Mouse (Mus musculus): ENCODE data around the gene Tmem35b. TPM values are rescaled to one million over a fixed set of nuclear protein-coding genes. Genes with fewer than 3 reads are reported as not detected.

Gene Tmem35b
- polyA plus RNA-seq, 1 experiment from 2014 or later, result 13.0 TPM

GRCm38 (mm10) chr4:127155757-127156156 lies 32.3 kb downstream of the Tmem35b start:
- DNase-seq (ENCODE audit: low spot score), result no peak
- no peak for ATAC-seq
- no peaks in the 10 kb centered on the region for H3K4me1 ChIP-seq (ENCODE audit: control insufficient read depth, insufficient read depth, low read length)
- no peak overlapping the region for H3K27ac ChIP-seq (ENCODE audit: low read depth, low read length)
- H3K36me3 ChIP-seq (ENCODE audit: control insufficient read depth, insufficient read depth, low read length), result no peaks in the 10 kb centered on the region
- 64% methylated on average over 5 of the region's 5 CpGs for WGBS
- H3K4me2 ChIP-seq (ENCODE audit: low read length), result no peak overlapping the region
- H3K4me3 ChIP-seq (ENCODE audit: low read depth, low read length), result no peak overlapping the region
- H3K9me3 ChIP-seq (replicated peaks; ENCODE audit: control insufficient read depth, low read length), result no peaks in the 10 kb centered on the region
- no peak overlapping the region for H3K9ac ChIP-seq (ENCODE audit: low read length)
- no peaks in the 10 kb centered on the region for H3K27me3 ChIP-seq (replicated peaks; ENCODE audit: control insufficient read depth, insufficient read depth, low read length)

DNA sequence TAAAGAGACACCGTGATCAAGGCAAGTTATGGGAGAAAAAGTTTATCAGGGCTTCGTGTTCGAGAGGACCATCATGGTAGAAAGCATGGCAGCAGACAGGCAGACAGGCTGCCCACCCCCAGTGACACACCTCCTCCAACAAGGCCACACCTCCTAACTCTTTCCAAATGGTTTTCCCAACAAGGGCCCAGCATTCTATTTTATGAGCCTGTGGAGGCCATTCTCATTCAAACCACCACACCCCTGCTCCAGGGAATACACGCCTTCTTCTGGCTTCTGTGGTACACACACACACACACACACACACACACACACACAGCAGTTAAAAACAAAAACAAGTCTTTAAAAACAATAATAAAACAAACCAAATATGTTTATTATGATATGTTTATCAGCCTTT lies 34.3 kb downstream of the Tmem35b start:
- H3K9ac ChIP-seq (ENCODE audit: low read length), result no peak overlapping the region
- no peaks in the 10 kb centered on the region for H3K9me3 ChIP-seq (replicated peaks; ENCODE audit: control insufficient read depth, low read length)
- H3K27me3 ChIP-seq (replicated peaks; ENCODE audit: control insufficient read depth, insufficient read depth, low read length), result no peaks in the 10 kb centered on the region
- H3K4me3 ChIP-seq (ENCODE audit: low read depth, low read length), result no peak overlapping the region
- H3K36me3 ChIP-seq (ENCODE audit: control insufficient read depth, insufficient read depth, low read length), result no peaks in the 10 kb centered on the region
- 84% methylated on average over 4 of the region's 4 CpGs for WGBS
- H3K27ac ChIP-seq (ENCODE audit: low read depth, low read length), result no peak overlapping the region
- no peaks in the 10 kb centered on the region for H3K4me1 ChIP-seq (ENCODE audit: control insufficient read depth, insufficient read depth, low read length)
- H3K4me2 ChIP-seq (ENCODE audit: low read length), result no peak overlapping the region
- no peak for DNase-seq (ENCODE audit: low spot score)
- no peak for ATAC-seq

DNA sequence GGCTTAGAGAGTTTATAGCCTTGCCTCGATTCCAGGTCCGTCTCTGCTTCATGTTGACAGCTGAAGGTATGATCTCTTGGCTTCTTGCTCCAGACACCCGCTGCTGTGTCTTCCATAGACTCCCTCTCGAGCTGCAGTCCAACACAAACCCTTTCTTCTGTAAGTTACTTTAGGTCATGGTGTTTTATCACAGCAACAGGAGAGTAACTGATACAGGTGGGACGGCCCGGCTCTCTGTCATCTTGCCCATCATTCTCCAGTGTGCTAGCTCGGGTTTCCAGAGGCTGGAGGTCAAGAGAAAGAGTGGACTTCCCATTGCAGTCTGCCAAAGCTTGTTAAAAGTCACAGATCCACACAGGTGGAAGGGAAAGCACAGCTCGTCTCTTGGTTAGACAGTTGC lies 40.4 kb downstream of the Tmem35b start:
- H3K4me3 ChIP-seq (ENCODE audit: low read depth, low read length), result no peak overlapping the region
- no peak overlapping the region for H3K9ac ChIP-seq (ENCODE audit: low read length)
- WGBS, result 73% methylated on average over 8 of the region's 8 CpGs
- ATAC-seq (no peak), DNase-seq (ENCODE audit: low spot score) (no peak)
- H3K27me3 ChIP-seq (replicated peaks; ENCODE audit: control insufficient read depth, insufficient read depth, low read length), result no peaks in the 10 kb centered on the region; the same call in 1 of the 2 replicates
- no peak overlapping the region for H3K4me2 ChIP-seq (ENCODE audit: low read length)
- H3K27ac ChIP-seq (ENCODE audit: low read depth, low read length), result no peak overlapping the region
- H3K36me3 ChIP-seq (ENCODE audit: control insufficient read depth, insufficient read depth, low read length), result no peaks in the 10 kb centered on the region
- H3K4me1 ChIP-seq (ENCODE audit: control insufficient read depth, insufficient read depth, low read length), result peaks cover 5% of the 10 kb centered on the region; the same call in 1 of the 2 replicates
- no peaks in the 10 kb centered on the region for H3K9me3 ChIP-seq (replicated peaks; ENCODE audit: control insufficient read depth, low read length)

DNA sequence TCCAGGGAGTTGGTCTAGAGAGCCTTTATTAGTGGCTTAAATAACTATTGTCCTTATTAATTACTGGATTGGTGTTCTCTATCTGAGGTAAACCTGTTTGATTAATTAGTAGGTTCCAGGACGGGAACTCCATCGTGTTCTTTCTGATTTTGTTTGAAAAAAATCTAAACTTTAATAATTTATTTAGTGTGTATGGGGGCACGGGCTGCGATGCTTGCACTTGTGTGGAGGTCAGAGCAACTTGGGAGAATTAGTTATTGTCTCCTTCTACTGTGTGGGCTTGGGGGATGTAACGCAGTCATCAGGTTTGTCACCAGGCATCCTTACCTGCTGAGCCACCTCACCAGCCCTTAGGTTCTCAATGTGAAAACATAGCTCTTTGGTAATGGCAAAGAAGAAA lies 43.6 kb downstream of the Tmem35b start:
- Histone ChIP-seq H3K27me3 (replicated peaks; ENCODE audit: control insufficient read depth, insufficient read depth, low read length) (no peaks in the 10 kb centered on the region; the same call in 1 of the 2 replicates), H3K36me3 (ENCODE audit: control insufficient read depth, insufficient read depth, low read length) (no peaks in the 10 kb centered on the region), H3K4me2 (ENCODE audit: low read length) (no peak overlapping the region), H3K4me3 (ENCODE audit: low read depth, low read length) (no peak overlapping the region), H3K9ac (ENCODE audit: low read length) (no peak overlapping the region), H3K27ac (ENCODE audit: low read depth, low read length) (no peak overlapping the region), H3K9me3 (replicated peaks; ENCODE audit: control insufficient read depth, low read length) (no peaks in the 10 kb centered on the region), H3K4me1 (ENCODE audit: control insufficient read depth, insufficient read depth, low read length) (peaks cover 21% of the 10 kb centered on the region)
- DNase-seq (ENCODE audit: low spot score) (no peak), ATAC-seq (no peak)
- WGBS, result 63% methylated on average over 5 of the region's 5 CpGs

- ATAC-seq (no peak), DNase-seq (ENCODE audit: low spot score) (no peak)
- Histone ChIP-seq H3K4me3 (ENCODE audit: low read depth, low read length) (peak overlapping the region; percentile 81; the same call in 1 of the 2 replicates), H3K36me3 (ENCODE audit: control insufficient read depth, insufficient read depth, low read length) (no peaks in the 10 kb centered on the region), H3K9me3 (replicated peaks; ENCODE audit: control insufficient read depth, low read length) (no peaks in the 10 kb centered on the region), H3K9ac (ENCODE audit: low read length) (no peak overlapping the region), H3K27ac (ENCODE audit: low read depth, low read length) (no peak overlapping the region), H3K4me2 (ENCODE audit: low read length) (peak overlapping the region; percentile 97), H3K4me1 (ENCODE audit: control insufficient read depth, insufficient read depth, low read length) (peaks cover 21% of the 10 kb centered on the region), H3K27me3 (replicated peaks; ENCODE audit: control insufficient read depth, insufficient read depth, low read length) (no peaks in the 10 kb centered on the region; the same call in 1 of the 2 replicates)
- 14% methylated on average over 8 of the region's 8 CpGs for WGBS
These were observed 44.2 kb downstream of the Tmem35b start for GRCm38 (mm10) chr4:127167731-127168130.

- H3K27me3 ChIP-seq (replicated peaks; ENCODE audit: control insufficient read depth, insufficient read depth, low read length), result no peaks in the 10 kb centered on the region; the same call in 1 of the 2 replicates
- H3K36me3 ChIP-seq (ENCODE audit: control insufficient read depth, insufficient read depth, low read length), result no peaks in the 10 kb centered on the region
- peak overlapping the region; percentile 88 for H3K9ac ChIP-seq (ENCODE audit: low read length)
- peak overlapping the region; percentile 58 for H3K27ac ChIP-seq (ENCODE audit: low read depth, low read length)
- H3K4me3 ChIP-seq (ENCODE audit: low read depth, low read length), result peak overlapping the region; percentile 81
- under 1% methylated on average over 39 of the region's 39 CpGs for WGBS
- ATAC-seq, result peak; percentile 67
- H3K9me3 ChIP-seq (replicated peaks; ENCODE audit: control insufficient read depth, low read length), result no peaks in the 10 kb centered on the region
- peak; percentile 70 for DNase-seq (ENCODE audit: low spot score)
- peaks cover 21% of the 10 kb centered on the region for H3K4me1 ChIP-seq (ENCODE audit: control insufficient read depth, insufficient read depth, low read length)
- peak overlapping the region; percentile 97 for H3K4me2 ChIP-seq (ENCODE audit: low read length)
These were observed 44.9 kb downstream of the Tmem35b start for GRCm38 (mm10) chr4:127168211-127168913.

DNA sequence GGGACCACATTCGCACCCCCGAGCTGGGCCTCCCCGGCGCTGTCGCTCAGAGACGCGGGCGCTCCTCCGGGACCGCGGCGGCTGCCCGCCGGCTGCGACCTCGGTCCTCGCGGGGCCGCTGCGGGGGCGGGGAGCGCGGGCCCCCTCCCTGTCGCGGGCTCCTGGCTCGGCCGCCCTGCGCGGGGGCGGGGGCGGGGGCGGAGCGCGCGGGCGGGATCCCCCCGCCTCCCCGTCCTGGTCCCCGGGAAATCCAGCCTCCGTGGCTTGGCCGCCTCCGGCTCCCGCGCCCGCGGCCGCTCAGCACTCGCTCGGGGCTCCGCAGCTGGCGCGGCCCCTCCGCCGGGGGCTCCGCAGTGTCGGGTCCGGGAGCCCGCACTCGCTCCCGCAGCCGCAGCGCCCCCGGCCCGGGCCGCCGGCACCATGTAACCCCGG lies 45.4 kb downstream of the Tmem35b start, which contains the start of gene Dlgap3:
Dlgap3 (plus strand) TSS at position 291 of the 432 bp plus-strand sequence.
- Histone ChIP-seq H3K4me2 (ENCODE audit: low read length) (peak within 1 kb of the TSS; percentile 97), H3K27me3 (replicated peaks; ENCODE audit: control insufficient read depth, insufficient read depth, low read length) (no peaks in the 10 kb centered on the region; the same call in 1 of the 2 replicates), H3K27ac (ENCODE audit: low read depth, low read length) (peak within 1 kb of the TSS; percentile 58), H3K9ac (ENCODE audit: low read length) (peak within 1 kb of the TSS; percentile 88), H3K36me3 (ENCODE audit: control insufficient read depth, insufficient read depth, low read length) (no peaks in the 10 kb centered on the region), H3K9me3 (replicated peaks; ENCODE audit: control insufficient read depth, low read length) (no peaks in the 10 kb centered on the region), H3K4me1 (ENCODE audit: control insufficient read depth, insufficient read depth, low read length) (peaks cover 21% of the 10 kb centered on the region), H3K4me3 (ENCODE audit: low read depth, low read length) (peak within 1 kb of the TSS; percentile 81)
- peak; percentile 72 for DNase-seq (ENCODE audit: low spot score)
- ATAC-seq, result peak; percentile 61
- under 1% methylated on average over 27 of the region's 67 CpGs for WGBS

DNA sequence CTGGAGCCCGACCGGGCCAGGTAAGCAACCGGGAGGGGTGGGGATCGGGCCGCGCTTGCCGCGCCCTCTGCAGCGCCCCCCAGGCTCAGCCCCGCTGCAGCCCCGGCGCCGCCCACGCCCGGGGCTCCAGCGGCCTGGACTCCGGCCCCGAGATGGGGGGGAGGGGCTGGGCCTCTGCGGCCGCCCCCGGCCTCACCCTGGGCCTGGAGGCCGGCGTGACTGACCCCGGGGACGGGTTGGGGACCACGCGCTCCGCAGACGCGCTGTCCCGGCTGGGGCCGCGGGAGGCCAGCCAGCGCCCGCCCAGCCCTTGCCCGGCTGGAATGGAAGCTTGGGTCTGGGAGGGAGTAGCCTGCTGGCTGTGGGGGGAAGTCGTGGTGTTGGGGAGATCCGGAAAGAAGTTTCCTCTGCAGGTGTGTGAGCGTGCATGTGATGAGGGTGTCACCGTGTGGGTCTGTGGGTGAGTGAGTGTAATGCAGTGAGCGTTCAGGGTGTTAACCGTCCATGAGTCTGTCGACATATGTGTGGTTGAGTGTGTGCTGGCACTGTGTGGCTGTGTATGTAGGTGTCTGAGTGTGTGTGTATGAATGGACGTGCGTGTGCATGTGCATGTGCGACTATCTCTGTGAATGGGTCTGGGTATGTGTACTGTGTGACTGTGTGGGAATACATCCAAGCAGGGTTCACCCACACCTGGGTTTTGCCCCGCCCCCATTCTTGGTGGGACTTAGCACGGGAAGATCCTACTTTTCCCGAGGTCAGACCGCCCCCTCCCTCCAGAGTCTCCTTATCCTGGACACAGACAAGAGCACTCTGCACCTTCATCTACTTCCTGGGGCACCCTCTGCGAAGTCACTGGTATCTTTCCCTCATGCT lies 46.1 kb downstream of the Tmem35b start:
- no peaks in the 10 kb centered on the region; the same call in 1 of the 2 replicates for H3K27me3 ChIP-seq (replicated peaks; ENCODE audit: control insufficient read depth, insufficient read depth, low read length)
- peak overlapping the region; percentile 81 for H3K4me3 ChIP-seq (ENCODE audit: low read depth, low read length)
- H3K36me3 ChIP-seq (ENCODE audit: control insufficient read depth, insufficient read depth, low read length), result no peaks in the 10 kb centered on the region
- no peaks in the 10 kb centered on the region for H3K9me3 ChIP-seq (replicated peaks; ENCODE audit: control insufficient read depth, low read length)
- H3K27ac ChIP-seq (ENCODE audit: low read depth, low read length), result peak overlapping the region; percentile 58; the same call in 1 of the 2 replicates
- ATAC-seq, result peak; percentile 50
- WGBS, result 2% methylated on average over 43 of the region's 51 CpGs
- peaks cover 21% of the 10 kb centered on the region for H3K4me1 ChIP-seq (ENCODE audit: control insufficient read depth, insufficient read depth, low read length)
- peak overlapping the region; percentile 88 for H3K9ac ChIP-seq (ENCODE audit: low read length)
- DNase-seq (ENCODE audit: low spot score), result peak; percentile 18
- peak overlapping the region; percentile 97 for H3K4me2 ChIP-seq (ENCODE audit: low read length)
